Mouse (Mus musculus) right cerebral cortex, postnatal 10 days (tissue): ENCODE measurements at regions not wholly inside any gene's neighbourhood (a gene's known extent, or its start where the extent isn't known, plus 50 kb on each side); places are given as distances from the start of the nearest gene placed in this dataset.

Experiments
- DNase-seq, 2 experiments: peaks; one replicate each; pipeline ENCODE4 v3.0.0; 2021; ENCODE audit warnings: low spot score in 2 of 2

- no peak for DNase-seq
Measured at GRCm38 (mm10) chrX:22898698-22899051, 466.2 kb downstream of the Klhl13 start.

GRCm38 (mm10) chrX:22898048-22898697, 466.7 kb downstream of the Klhl13 start:
- DNase-seq, result no peak

- DNase-seq, result no peak
Measured at GRCm38 (mm10) chrX:22869791-22870190, 495.1 kb downstream of the Klhl13 start.

DNA sequence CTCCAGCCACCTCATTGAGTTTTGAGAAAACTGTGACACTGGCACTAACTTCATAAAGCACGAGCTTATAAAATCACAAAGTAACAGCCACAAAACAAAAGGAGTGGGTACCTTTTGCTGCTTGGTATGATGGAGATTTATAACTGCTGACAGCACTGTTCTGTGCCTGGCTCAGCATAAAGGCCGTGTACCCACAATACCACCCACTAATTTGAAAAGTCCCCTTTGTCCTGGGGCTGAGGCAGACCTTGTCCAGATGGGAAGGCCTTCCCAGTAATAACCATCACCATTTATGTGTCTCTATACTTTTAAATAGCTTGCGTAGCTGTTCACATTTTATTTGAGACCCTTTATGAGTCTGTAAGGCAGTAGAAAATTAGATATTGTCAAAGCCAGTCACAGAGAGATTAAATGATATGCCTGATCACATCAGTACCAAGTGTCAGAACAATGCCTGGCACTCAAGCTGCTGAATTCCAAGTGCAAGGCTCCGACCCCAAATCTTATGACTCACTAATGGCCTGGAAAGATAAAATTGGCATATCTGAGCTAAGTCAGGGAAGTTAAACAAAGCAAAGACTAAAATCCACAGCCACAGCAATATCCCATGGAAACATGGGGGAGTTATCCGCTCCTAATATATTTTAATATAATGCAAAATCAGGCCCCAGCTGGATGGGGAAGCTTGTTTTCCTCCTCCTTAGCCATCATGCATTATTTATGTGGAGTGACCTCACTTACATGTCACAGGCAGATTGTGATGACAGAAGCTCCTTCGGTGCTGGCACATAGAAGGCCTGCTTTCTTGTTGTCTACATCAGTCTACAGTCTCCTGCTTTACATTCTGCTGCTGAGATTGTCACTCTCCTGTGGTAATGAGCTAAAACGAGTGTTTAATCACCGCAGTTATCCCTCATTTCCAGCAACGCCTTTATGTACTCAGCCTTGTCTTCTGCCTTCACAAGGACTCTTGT, 515.1 kb downstream of the Klhl13 start:
- DNase-seq, result peak; percentile 17

- DNase-seq, result no peak
Measured at GRCm38 (mm10) chrX:22848778-22849177, 516.1 kb downstream of the Klhl13 start.

DNA sequence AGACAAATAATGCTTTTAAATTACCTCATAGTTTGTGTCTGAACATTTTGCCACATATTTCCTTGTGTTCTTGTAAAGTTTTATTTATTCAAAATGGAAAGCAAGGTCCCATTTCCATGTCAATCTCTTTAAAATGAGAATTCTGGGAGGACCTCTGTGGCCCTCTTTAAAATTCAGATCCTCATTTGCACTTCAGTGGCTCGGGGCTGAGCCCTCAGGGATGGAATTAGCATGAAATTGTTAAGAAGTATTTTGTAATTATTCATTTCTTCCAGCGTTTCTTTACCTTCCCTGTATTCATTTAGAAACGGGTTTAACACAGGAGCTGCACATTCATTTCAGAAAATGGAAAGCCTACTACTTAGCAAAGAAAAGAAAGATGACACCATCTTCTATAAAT, 531.7 kb downstream of the Klhl13 start:
- no peak for DNase-seq

- DNase-seq, result no peak
Measured at GRCm38 (mm10) chrX:22805184-22805583, 559.7 kb downstream of the Klhl13 start.

- DNase-seq, result peak in 1 of 2 experiments; percentile 12
Measured at GRCm38 (mm10) chrX:22769971-22770530, 594.8 kb downstream of the Klhl13 start.

- no peak for DNase-seq
Measured at GRCm38 (mm10) chrX:22739235-22739634, 625.6 kb downstream of the Klhl13 start.

DNA sequence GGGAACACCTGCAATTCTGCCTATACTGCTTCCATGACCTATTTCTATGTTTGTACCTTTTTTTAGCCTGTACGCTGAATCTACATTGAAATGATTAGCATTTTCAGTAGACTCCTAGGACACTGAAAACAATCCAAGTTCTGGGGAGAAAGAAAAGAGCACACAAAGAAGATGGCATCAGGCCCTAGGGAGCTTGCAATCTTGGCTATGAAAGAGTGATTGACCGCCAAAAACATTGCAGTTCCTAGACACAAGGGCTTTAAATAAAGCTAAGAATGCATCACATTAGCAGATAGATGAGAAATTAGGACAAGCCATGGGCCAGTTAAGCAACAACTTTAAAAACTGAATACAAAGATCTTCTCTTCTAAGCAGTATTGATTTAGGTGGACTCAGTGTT, 666.7 kb downstream of the Klhl13 start:
- peak; percentile 22 to 29 for DNase-seq

- DNase-seq, result no peak
Measured at GRCm38 (mm10) chrX:22657722-22658342, 707.0 kb downstream of the Klhl13 start.
